In genomic region chr5:136622721-136623542, GRCm38 (mm10) we compare ENCODE assay signal across 8 mouse cellular contexts. TPM values are rescaled to one million over a fixed set of nuclear protein-coding genes. Genes with fewer than 3 reads are reported as not detected.
DNase-seq lines count a peak whose midpoint lies in the region; ATAC-seq lines count a peak whose summit lies in the region.

No protein-coding gene starts in this region.

- no peaks in the 10 kb centered on the region for H3K9me3 ChIP-seq in hindbrain, embryonic 15.5 days

- H3K4me3 ChIP-seq in hindbrain, embryonic 15.5 days = peak overlapping the region; percentile 42

- 3% methylated on average over 43 of the region's 43 CpGs for WGBS in hindbrain, embryonic 15.5 days

- no peaks in the 10 kb centered on the region for H3K36me3 ChIP-seq in hindbrain, embryonic 15.5 days

- peaks cover 22% of the 10 kb centered on the region for H3K4me1 ChIP-seq in hindbrain, embryonic 15.5 days (replicated peaks)

- peak; percentile 89 for DNase-seq in R1 (ENCODE audit: low read depth, low spot score)
- DNase-seq in cerebellum, postnatal 10 days = peak; percentile 77 to 78
- peak; percentile 48 to 61 for DNase-seq in frontal cortex, postnatal 36 days (ENCODE audit: low spot score in 2 of 2)
- DNase-seq in left cerebral cortex, adult 18-20 months (ENCODE audit: low spot score in 2 of 2) = peak; percentile 56 to 62
- DNase-seq in right cerebral cortex, adult 18-20 months = peak; percentile 58
- peak; percentile 59 for DNase-seq in urinary bladder, adult 2 months (ENCODE audit: low spot score)

- ATAC-seq in hindbrain, embryonic 15.5 days (ENCODE audit: low FRiP score, low read depth) = peak; percentile 56; the same call in 1 of the 2 replicates
- peak; percentile 55 for ATAC-seq in megakaryocyte, adult 5-6 weeks (ENCODE audit: poor library complexity, severe bottlenecking)

- peaks cover 29% of the 10 kb centered on the region for H3K27me3 ChIP-seq in hindbrain, embryonic 15.5 days

- H3K9ac ChIP-seq in hindbrain, embryonic 15.5 days = peak overlapping the region; percentile 36

- H3K4me2 ChIP-seq in hindbrain, embryonic 15.5 days = peak overlapping the region; percentile 89

- H3K27ac ChIP-seq in hindbrain, embryonic 15.5 days (replicated peaks) = no peak overlapping the region

RNA-seq across cellular contexts. Expression of gene Cux1, which starts 55.6 kb away (rescaled TPM):
- polyA plus RNA-seq in hindbrain, embryonic 15.5 days (2015; fragmentation: Nextera tagmentation; extraction: Ambion mirVana) = 101 and 106 TPM in 2 replicates
- total RNA-seq in left cerebral cortex, adult 18-20 months (2021) = 100 to 1,000 TPM; 104 to 116 TPM
- total RNA-seq in megakaryocyte, adult 5-6 weeks (2015) = 74.0 and 88.0 TPM in 2 replicates
- 77.4 and 95.4 TPM in 2 replicates for total RNA-seq in megakaryocyte, adult 5-6 weeks (2017)
- polyA plus RNA-seq in urinary bladder, adult 2 months (2012; rRNA removed) = 36.8 and 48.9 TPM in 2 replicates
